Mouse (Mus musculus) limb, embryonic 13.5 days (tissue): ENCODE measurements around the gene Ucma. TPM values are rescaled to one million over a fixed set of nuclear protein-coding genes. Genes with fewer than 3 reads are reported as not detected.
"Not testable (repeated sequence)": the region's sequence is repeated elsewhere in the genome, so short reads cannot be mapped to it uniquely, and the experiment has no call there.

Experiments used
- ATAC-seq: fragments of 200-750 bp; cut with Nextera tagmentation; 2 replicates; pipeline ENCODE4 v1.8.0; 2017; ENCODE audit warnings: low read depth, moderate number of reproducible peaks, moderate TSS enrichment; ENCODE audit not compliant: low FRiP score
- H3K27ac ChIP-seq: fragments of 300-500 bp; sonication (generic); 2 replicates; pipeline ENCODE4 v1.5.1; 2015; ENCODE audit warnings: inconsistent platforms, mild to moderate bottlenecking, moderate library complexity
- H3K27me3 ChIP-seq: fragments of 300-500 bp; sonication (generic); 2 replicates; pipeline ENCODE4 v1.6.1; 2015; ENCODE audit warnings: mild to moderate bottlenecking, inconsistent platforms
- H3K36me3 ChIP-seq: fragments of 300-500 bp; sonication (generic); 2 replicates; pipeline ENCODE4 v1.6.1; 2015; ENCODE audit warnings: inconsistent platforms, mild to moderate bottlenecking, moderate library complexity
- H3K4me1 ChIP-seq: fragments of 300-500 bp; sonication (generic); 2 replicates; pipeline ENCODE4 v1.6.1; 2015; ENCODE audit warnings: inconsistent platforms
- H3K4me2 ChIP-seq: fragments of 300-500 bp; sonication (generic); replicated peaks from 2 replicates; pipeline ENCODE4 v1.6.1; 2015; ENCODE audit warnings: inconsistent platforms, mild to moderate bottlenecking, moderate library complexity
- H3K4me3 ChIP-seq: fragments of 300-500 bp; sonication (generic); 2 replicates; pipeline ENCODE4 v1.5.1; 2015; ENCODE audit warnings: moderate library complexity, mild to moderate bottlenecking, inconsistent platforms
- H3K9ac ChIP-seq: fragments of 300-500 bp; sonication (generic); 2 replicates; pipeline ENCODE4 v1.6.1; 2015; ENCODE audit warnings: mild to moderate bottlenecking, inconsistent platforms
- H3K9me3 ChIP-seq: fragments of 300-500 bp; sonication (generic); 2 replicates; pipeline ENCODE4 v1.6.1; 2016; ENCODE audit warnings: inconsistent platforms
- WGBS: fragments of 180-500 bp; shearing (Covaris S2); methylation state at CpG from one replicate; pipeline ENCODE4 v1.1.7; 2015; 5-methylcytosine and 5-hydroxymethylcytosine counted together
- polyA plus RNA-seq: library from polyadenylated mRNA; unstranded; fragments of >200 nt; fragmentation: Nextera tagmentation; extraction: Ambion mirVana; gene quantifications from 2 replicates; pipeline ENCODE4 v1.2.1, GENCODE M21; 2015

Gene Ucma
- polyA plus RNA-seq, result 0.50 and 0.52 TPM in 2 replicates

DNA sequence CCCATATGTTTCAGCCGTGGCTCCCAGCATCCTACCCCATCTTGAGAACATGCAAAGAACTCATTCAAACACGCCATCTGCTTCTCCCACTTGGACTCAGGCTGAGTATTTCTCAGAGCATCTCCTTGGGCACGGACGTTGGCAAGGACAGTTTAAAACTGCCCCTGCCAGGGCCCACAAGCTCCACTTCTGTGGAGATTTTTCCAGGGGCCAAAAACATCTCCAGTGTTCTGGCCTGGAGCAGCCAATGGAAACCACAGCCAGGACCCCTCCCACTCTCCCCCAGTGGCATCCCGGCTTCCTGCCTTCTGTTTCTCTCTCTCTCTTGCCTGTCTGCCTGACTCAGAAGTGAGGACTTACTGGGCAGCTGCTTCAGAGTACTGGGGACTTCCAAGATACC, at the start of gene Ucma:
Gene Ucma, plus strand, starts transcription at position 316 of the 400 bp plus-strand sequence.
- ATAC-seq, result no peak
- Histone ChIP-seq H3K27me3 (no peaks in the 10 kb centered on the region), H3K36me3 (no peaks in the 10 kb centered on the region), H3K27ac (no peak within 1 kb of the TSS), H3K4me1 (peaks cover 13% of the 10 kb centered on the region), H3K4me2 (no peak within 1 kb of the TSS), H3K9ac (no peak within 1 kb of the TSS), H3K4me3 (no peak within 1 kb of the TSS), H3K9me3 (no peaks in the 10 kb centered on the region)
- 76% methylated on average over 5 of the region's 5 CpGs for WGBS

DNA sequence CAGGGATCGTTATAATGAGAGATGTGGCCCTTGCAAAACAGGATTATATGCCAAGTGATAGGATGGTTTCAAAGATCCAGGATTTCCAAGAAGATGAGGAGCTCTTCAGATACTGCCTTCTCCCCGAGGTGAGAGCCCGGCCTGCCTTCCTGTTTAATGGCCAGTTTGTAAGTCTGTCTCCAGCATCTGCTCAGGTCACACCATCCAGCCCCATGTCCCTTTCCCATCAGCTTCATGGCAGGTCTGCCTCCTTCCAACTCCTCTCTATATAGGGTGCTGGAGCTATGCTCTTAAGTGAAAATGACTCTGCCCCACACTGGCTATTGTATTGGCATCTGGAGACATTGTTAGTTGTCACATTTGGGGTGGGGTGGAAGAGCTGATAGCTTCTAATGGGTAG, 48.5 kb upstream of the Ucma start:
- ATAC-seq, result no peak
- Histone ChIP-seq H3K27me3 (no peaks in the 10 kb centered on the region), H3K36me3 (peaks cover 57% of the 10 kb centered on the region), H3K27ac (no peak overlapping the region), H3K9ac (no peak overlapping the region), H3K9me3 (no peaks in the 10 kb centered on the region), H3K4me3 (no peak overlapping the region), H3K4me1 (no peaks in the 10 kb centered on the region), H3K4me2 (no peak overlapping the region)
- 87% methylated on average over 3 of the region's 3 CpGs for WGBS

DNA sequence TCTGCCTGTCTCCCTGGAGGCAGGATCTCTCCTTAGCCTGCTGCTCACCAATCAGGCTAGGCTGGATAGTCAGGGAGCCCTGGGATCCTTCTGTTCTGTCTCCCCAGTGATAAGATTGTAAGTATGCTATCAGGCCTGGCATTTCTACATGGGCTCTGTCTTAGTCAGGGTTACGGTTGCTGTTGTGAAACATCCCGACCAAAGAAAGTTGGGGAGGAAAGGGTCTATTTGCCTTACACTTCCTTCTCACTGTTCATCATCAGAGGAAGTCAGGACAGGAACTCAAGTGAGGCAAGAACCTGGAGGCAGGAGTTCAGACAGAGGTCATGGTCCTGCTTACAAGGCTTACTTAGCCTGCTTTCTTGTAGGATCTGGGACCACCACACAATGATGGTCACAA, 46.7 kb upstream of the Ucma start:
- H3K36me3 ChIP-seq, result peaks cover 63% of the 10 kb centered on the region
- 80% methylated on average over 2 of the region's 2 CpGs for WGBS

DNA sequence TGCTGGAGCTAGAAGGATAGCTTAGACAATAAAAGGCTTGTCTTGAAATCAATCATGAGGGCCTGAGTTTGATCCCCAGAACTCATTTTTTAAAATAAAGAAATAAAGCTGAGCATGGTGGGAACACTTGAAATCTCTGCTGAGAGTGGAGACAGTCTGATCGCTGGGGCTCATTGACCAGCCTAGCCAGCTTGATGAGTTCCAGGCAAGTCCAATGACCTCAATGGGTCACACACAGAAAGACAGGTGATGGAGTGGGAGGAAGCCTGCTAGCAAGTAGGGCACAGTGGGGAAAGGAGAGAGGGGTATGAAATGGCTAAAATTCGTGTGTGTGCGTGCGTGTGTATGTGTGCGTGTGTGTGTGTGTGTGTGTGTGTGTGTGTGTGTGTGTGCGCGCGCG, 41.4 kb upstream of the Ucma start:
- WGBS, result 88% methylated on average over 9 of the region's 9 CpGs
- no peak for ATAC-seq
- H3K4me1 ChIP-seq, result no peaks in the 10 kb centered on the region
- H3K36me3 ChIP-seq, result peaks cover 64% of the 10 kb centered on the region
- H3K27me3 ChIP-seq, result no peaks in the 10 kb centered on the region
- H3K4me3 ChIP-seq, result no peak overlapping the region
- H3K27ac ChIP-seq, result no peak overlapping the region
- H3K4me2 ChIP-seq, result no peak overlapping the region
- no peak overlapping the region for H3K9ac ChIP-seq
- H3K9me3 ChIP-seq, result no peaks in the 10 kb centered on the region

More for the DNA sequence above, 46.7 kb upstream of the Ucma start:
- Histone ChIP-seq H3K27ac (no peak overlapping the region), H3K9ac (no peak overlapping the region), H3K4me1 (no peaks in the 10 kb centered on the region), H3K27me3 (no peaks in the 10 kb centered on the region), H3K4me2 (no peak overlapping the region), H3K9me3 (no peaks in the 10 kb centered on the region), H3K4me3 (no peak overlapping the region)
- ATAC-seq, result no peak

DNA sequence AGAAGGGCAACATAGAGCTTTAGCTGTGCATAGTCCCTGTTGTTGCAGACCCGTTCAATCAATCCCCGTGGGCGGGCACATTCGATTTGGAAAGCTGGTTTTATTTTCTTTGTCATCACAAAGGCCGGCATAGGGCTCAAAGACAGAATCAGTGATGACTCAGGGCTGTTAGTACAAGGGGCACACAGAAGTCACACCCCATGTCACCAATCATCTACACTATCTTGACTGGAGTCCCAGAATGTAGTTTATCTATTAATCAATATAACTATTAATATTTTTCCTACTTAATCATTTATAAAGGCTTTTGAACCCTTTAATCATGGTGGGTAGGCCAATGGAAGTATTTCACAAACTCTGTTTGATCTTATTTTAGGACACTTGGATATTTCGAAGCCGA, 38.0 kb upstream of the Ucma start:
- no peak overlapping the region for H3K27ac ChIP-seq
- 92% methylated on average over 7 of the region's 7 CpGs for WGBS
- no peaks in the 10 kb centered on the region for H3K9me3 ChIP-seq
- H3K4me3 ChIP-seq, result no peak overlapping the region
- ATAC-seq, result no peak
- no peak overlapping the region for H3K4me2 ChIP-seq
- H3K9ac ChIP-seq, result no peak overlapping the region
- H3K36me3 ChIP-seq, result peaks cover 52% of the 10 kb centered on the region
- no peaks in the 10 kb centered on the region for H3K27me3 ChIP-seq
- H3K4me1 ChIP-seq, result no peaks in the 10 kb centered on the region

DNA sequence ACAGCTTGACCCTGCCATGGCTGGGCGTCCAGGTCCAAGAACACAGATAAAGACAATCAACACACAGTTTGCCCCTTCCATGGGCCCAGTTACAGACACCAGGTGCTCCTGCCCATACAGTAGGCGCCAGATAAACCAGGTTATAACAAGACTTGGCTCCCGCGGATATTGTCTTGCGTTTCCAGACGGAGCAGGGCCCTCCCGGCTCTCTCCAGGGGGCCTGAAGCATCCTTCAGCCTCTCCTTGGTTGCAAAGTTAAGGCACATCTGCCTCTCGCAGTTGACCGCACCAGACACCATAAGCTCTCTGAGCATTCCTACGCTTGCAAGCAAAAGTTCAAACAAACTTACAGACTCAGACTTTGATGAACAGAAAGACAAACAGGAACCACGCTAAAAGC, 35.1 kb upstream of the Ucma start:
- Histone ChIP-seq H3K9me3 (0 out of 2 replicates have a peak, but pooled peaks cover 9% of the 10 kb centered on the region), H3K27me3 (no peaks in the 10 kb centered on the region), H3K4me1 (no peaks in the 10 kb centered on the region), H3K4me3 (no peak overlapping the region), H3K36me3 (peaks cover 40% of the 10 kb centered on the region), H3K4me2 (no peak overlapping the region), H3K27ac (no peak overlapping the region), H3K9ac (no peak overlapping the region)
- ATAC-seq, result no peak
- 94% methylated on average over 11 of the region's 11 CpGs for WGBS

DNA sequence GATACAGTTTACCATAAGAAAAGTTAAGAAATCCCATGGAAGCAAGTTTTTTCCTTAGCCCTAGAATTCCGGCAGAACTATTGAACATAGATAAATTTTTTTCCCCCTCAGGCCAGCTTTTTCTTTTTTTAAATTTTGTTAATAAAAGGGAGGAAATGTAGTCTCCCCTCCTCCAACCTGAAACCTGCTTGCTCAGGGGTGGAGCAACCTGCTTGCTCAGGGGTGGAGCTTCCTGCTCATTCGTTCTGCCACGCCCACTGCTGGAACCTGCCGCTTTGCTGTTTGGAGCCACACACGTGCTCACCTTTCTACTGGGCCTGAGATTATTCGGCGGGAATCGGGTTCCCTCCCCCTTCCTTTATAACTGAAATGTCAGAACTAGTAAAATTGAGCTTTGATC, 26.2 kb upstream of the Ucma start:
- H3K27me3 ChIP-seq, H3K4me1 ChIP-seq, H3K27ac ChIP-seq, H3K4me2 ChIP-seq, H3K36me3 ChIP-seq, ATAC-seq, H3K9ac ChIP-seq, H3K4me3 ChIP-seq: not testable (repeated sequence)
- WGBS, result 87% methylated on average over 8 of the region's 8 CpGs
- peaks cover 11% of the 10 kb centered on the region; the same call in 1 of the 2 replicates for H3K9me3 ChIP-seq

DNA sequence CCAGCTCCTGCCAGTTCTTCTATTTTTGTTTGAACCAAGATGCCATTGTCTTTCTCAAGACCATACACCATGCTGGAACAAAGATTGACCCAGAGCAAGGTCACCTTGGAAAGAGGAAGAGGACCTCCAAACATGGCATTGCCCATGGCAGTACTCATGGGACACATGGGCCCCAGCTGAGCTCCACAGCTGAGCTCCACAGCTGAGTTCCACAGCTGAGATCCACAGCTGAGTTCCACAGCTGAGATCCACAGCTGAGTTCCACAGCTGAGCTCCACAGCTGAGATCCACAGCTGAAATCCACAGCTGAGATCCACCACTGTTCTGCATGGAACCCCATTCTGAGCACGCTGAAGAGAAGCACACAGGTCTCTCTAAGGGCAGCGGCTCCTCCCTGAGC, 24.9 kb upstream of the Ucma start:
- H3K9ac ChIP-seq, result no peak overlapping the region
- H3K27me3 ChIP-seq, result no peaks in the 10 kb centered on the region
- H3K9me3 ChIP-seq, result peaks cover 11% of the 10 kb centered on the region; the same call in 1 of the 2 replicates
- ATAC-seq, result no peak
- no peak overlapping the region for H3K27ac ChIP-seq
- H3K4me3 ChIP-seq, result no peak overlapping the region
- no peaks in the 10 kb centered on the region for H3K36me3 ChIP-seq
- no peaks in the 10 kb centered on the region for H3K4me1 ChIP-seq
- no peak overlapping the region for H3K4me2 ChIP-seq
- 100% methylated on average over 2 of the region's 2 CpGs for WGBS

DNA sequence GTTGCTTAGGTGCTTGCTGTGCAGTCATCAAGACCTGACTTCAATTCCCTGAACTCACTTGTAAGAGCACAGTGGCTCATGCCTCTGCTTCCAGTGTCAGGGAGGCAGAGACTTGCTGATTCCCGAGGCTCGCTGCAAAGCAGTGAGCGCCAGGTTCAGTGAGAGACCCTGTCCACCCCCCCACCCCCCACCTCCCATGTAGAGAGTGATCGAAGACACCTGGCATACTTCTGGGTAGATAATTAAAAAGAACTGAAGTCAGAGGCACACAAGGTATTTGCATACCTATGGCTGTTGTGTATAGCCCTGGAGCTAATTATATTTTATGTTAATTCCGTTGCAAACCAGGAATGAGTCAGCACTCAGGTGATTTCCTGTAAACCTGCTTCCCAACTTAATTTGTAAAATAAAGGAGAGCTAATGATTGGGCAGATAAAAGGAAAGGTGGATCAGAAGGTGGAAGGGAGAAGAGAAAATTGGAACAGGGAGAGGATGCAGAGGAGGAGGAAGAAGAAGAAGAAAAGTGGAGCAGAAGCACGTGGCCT, 21.6 kb upstream of the Ucma start:
- Histone ChIP-seq H3K4me3 (no peak overlapping the region), H3K27me3 (no peaks in the 10 kb centered on the region), H3K36me3 (no peaks in the 10 kb centered on the region), H3K4me1 (0 out of 2 replicates have a peak, but pooled peaks cover 3% of the 10 kb centered on the region), H3K4me2 (no peak overlapping the region), H3K9me3 (peaks cover 11% of the 10 kb centered on the region; the same call in 1 of the 2 replicates), H3K27ac (no peak overlapping the region), H3K9ac (no peak overlapping the region)
- ATAC-seq, result no peak
- WGBS, result 67% methylated on average over 6 of the region's 6 CpGs

DNA sequence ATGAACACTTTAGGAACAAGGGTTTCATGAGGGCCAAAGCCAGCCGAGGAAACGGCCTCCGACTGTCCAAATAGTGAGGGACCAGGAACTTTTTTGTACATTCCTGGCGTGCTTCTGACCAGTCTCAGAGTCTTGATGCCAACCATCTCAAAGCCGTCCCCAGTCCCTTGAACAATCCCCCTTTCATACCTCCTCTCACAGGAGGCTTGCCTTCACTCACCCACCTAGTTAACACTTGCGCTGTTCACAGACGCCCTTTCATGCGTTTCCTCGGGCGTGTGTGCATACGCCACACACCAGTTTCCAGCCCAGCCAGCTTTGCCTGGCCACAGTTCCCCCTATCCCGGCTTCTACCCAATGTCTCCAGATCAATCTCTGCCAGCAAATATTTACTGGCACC, 17.9 kb upstream of the Ucma start:
- no peaks in the 10 kb centered on the region for H3K27me3 ChIP-seq
- H3K27ac ChIP-seq, result peak overlapping the region; percentile 76
- H3K9me3 ChIP-seq, result no peaks in the 10 kb centered on the region
- H3K9ac ChIP-seq, result no peak overlapping the region
- no peak overlapping the region for H3K4me3 ChIP-seq
- 76% methylated on average over 12 of the region's 12 CpGs for WGBS
- H3K4me1 ChIP-seq, result 0 out of 2 replicates have a peak, but pooled peaks cover 3% of the 10 kb centered on the region
- H3K36me3 ChIP-seq, result no peaks in the 10 kb centered on the region
- peak; percentile 73; the same call in 1 of the 2 replicates for ATAC-seq
- no peak overlapping the region for H3K4me2 ChIP-seq

DNA sequence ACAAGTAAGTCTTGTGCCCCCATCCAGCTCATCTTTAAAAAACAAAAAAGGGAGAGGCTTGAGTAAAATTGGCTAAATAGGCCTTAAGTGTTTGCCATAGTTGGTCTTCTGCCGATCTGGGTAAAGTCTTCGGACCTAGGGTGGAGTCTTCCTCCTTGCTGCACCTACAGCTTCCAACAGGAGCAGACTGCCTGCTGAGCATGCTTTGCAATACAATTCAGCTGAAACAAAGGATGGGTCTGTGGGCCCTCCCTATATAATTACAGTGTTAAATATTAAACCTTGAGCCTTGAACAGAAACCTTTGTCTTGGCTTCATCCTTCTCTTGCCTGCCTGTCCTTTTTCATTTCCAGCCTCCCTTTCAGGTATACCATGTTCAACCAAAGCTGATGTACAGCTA, 8.1 kb upstream of the Ucma start:
- Histone ChIP-seq H3K9me3 (no peaks in the 10 kb centered on the region), H3K36me3 (no peaks in the 10 kb centered on the region), H3K27me3 (no peaks in the 10 kb centered on the region), H3K9ac (no peak overlapping the region), H3K4me1 (no peaks in the 10 kb centered on the region), H3K4me2 (no peak overlapping the region), H3K27ac (no peak overlapping the region), H3K4me3 (no peak overlapping the region)
- WGBS, result 94% methylated on average over 2 of the region's 2 CpGs
- no peak for ATAC-seq

DNA sequence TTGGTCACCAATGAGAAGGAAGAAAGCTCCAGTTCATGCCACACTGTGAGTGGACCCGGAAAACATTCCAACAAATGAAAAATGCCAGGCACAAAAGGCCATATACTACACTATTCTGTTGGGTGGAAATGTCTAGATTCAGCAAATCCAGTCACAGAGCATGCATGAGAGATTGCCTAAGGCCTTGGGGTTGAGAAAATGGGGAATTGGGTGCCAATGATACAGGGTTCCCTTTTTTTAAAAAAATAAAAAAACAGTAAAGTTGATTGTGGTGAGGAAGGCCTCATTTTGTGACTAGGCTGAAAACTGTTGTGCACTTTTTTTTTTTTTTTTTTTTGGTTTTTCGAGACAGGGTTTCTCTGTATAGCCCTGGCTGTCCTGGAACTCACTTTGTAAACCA, 6.8 kb upstream of the Ucma start:
- no peak overlapping the region for H3K4me3 ChIP-seq
- ATAC-seq, result no peak
- no peaks in the 10 kb centered on the region for H3K9me3 ChIP-seq
- no peaks in the 10 kb centered on the region for H3K36me3 ChIP-seq
- 82% methylated on average over 2 of the region's 2 CpGs for WGBS
- H3K27ac ChIP-seq, result no peak overlapping the region
- no peaks in the 10 kb centered on the region for H3K4me1 ChIP-seq
- no peaks in the 10 kb centered on the region for H3K27me3 ChIP-seq
- no peak overlapping the region for H3K4me2 ChIP-seq
- no peak overlapping the region for H3K9ac ChIP-seq

DNA sequence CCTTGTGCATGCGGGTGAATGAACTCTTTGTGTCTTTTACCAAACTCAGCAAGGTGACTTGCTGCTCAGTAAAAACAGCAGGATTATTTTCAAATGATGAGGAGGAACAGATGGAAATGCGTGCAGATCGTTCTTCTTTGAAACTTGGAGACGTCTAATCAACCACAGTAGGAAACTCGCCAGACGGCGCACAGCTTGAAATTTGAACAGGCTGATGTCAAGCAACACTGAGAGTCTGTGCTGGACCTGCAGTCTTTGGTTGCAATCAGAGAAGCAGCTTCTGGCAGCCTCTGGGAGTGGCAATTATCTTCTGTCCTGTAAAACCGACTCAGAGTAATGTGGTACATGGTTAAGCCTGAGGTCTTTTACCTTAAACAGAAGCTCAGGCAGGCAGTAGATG, 2.2 kb downstream of the Ucma start:
- no peak overlapping the region for H3K4me2 ChIP-seq
- ATAC-seq, result no peak
- H3K27ac ChIP-seq, result no peak overlapping the region
- H3K9me3 ChIP-seq, result no peaks in the 10 kb centered on the region
- peaks cover 13% of the 10 kb centered on the region for H3K4me1 ChIP-seq
- no peaks in the 10 kb centered on the region for H3K36me3 ChIP-seq
- 11% methylated on average over 8 of the region's 8 CpGs for WGBS
- no peaks in the 10 kb centered on the region for H3K27me3 ChIP-seq
- H3K4me3 ChIP-seq, result no peak overlapping the region
- H3K9ac ChIP-seq, result no peak overlapping the region
